Mouse (Mus musculus) liver (tissue): ENCODE results near the gene Tomm40l.

Experiments used
- DNase-seq: peaks from one replicate; pipeline ENCODE4 v3.0.0-alpha.2; 2020; ENCODE audit warnings: mixed read lengths

The Tomm40l gene

DNA sequence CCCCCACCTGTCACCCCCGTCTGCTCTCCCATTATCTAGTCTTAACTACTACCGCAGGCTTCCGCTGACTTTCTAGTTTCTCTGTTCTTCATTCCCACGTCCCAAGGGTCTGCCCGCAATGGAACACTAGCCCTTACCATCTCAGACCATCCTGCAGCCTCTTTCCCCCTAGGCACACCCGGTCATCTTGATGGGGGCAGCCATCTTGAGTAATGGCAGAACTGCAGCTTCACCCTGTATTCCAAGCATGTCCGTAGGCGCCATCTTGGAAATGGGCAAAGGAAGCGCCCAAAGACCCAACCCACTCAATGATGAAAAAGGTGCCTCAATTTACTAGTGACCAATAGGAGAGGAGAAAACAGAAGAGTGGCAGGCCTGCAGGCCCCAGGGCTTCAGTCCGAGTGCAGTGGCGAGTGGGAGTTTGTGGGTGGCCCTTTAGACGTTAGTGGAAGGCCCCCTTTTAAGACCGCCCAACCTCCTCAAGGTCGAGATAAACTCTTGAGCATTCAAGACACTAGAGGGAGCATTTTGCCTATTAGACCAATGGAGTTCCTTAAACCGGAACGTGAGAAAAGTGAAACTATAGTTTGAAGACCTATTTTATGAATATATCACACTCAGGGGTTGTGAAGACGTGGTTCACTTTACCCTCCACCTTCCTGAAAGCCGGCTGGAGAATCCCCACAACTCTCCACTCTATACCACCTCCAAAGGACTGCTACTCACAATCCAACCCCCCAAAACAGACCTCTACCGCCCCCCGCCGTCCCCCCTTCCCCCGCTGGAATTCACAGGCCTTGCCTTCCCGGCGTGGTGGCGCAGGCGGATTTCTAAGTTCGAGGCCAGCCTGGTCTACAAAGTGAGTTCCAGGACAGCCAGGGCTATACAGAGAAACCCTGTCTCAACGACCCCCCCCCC, at the start of gene Tomm40l:
Tomm40l (minus strand) TSS at position 277 of the 918 bp plus-strand sequence.
- peak; percentile 93 for DNase-seq

DNA sequence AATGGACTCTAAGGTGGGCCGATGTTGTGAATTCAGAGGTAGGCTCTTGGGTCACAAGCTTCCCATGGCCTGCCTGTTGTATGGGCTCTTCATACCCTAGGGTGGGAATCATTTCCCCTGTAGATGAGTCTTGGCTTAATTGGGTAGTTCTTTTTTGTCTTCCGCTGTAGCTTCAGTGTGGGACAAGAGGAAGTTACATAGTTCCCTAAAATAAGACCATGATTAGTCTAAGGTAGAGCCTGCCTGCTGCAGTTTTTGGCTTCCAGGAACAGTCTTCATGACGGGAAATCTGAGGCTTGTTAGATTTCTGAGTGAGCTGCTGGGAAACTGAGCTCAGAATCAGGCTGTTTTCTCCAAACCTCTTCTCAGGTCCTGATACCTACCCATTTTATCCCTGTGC, 49.8 kb upstream of the Tomm40l start:
- DNase-seq, result no peak

DNA sequence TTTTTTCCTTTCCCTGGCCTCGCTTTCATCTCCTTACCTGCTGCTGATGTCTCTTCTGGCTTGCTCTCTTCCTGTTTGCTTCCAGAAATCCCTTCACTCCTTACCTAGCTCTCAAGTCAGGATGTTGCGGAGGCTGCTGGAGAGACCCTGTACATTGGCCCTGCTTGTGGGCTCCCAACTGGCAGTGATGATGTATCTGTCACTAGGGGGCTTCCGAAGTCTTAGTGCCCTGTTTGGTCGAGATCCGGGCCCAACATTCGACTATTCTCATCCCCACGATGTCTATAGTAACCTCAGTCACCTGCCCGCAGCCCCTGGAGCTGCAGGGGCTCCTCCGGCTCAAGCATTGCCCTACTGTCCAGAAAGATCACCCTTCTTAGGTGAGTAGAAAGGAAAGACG, 49.3 kb upstream of the Tomm40l start:
- DNase-seq, result no peak

DNA sequence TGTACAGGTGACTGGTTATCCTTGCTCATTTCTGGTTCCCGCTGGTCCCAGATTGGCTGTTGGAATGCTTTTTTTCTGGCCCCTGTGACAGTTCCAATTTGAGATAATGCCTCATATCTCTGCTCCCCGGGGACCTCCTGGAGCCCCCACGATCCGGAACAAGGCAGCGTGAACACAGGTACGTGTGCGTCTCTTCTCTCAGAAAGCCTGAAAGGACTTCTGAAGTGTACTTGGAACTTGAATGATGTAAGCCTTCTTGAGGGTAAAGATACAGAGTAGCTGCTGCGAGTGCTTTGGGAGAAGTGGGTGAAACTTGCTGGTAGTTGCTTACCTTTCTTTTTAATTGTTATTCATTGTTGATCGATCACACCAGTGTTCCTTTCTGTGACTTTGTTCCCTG, 48.9 kb upstream of the Tomm40l start:
- peak; percentile 46 for DNase-seq

DNA sequence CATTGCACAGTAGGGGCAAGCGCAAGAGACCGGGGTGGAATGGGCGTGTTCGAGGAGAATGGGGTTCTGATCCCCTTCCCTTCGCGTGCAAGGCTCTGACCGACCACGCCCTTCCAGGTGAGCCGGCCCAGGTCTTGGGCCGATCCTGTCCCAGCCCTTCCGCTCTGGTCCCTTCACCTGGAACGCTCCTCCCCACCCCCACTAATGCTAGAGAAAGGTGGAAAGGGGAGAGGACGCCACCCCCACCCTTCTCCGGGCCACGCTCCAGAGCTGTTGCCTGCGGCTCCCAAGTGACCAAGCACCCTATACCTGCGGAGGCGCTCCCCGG, 48.2 kb upstream of the Tomm40l start:
- peak; percentile 68 for DNase-seq

DNA sequence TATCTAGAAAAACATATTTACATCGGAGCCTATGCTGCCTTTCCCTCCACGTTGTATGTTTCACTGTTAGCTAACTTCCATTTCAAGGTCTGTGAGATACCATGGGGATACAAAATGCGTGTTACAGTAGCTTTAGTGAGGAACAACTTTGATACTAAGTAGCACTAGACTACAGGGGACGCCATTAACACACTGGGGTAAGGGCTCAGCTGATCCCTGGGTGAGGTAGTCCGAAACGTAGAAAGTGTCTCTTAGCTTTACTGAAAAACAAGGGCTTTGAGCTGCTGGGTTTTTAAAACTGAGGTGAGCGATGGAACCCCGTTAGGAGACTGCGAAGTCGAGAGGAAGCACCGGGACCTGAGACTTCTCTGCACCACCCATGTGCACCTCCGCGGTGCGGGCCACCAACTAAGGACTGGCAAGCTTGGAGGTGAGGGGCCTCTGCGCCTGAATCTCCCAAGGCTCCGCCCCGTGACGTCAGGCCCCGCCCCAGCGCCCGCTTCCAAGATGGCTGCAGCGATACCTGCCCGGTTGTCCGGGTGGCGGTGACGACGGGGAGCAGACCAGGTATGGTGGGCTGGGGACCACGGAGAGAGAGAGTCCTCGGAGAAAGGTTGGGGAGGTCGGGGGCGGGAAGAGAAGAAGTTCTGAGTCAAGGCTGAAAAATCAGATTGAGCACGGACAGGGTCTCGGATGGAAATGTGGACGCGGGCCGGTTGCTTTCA, 47.7 kb upstream of the Tomm40l start, which contains the start of gene B4galt3:
B4galt3 (plus strand) TSS at position 481 of the 725 bp plus-strand sequence.
- peak; percentile 99 for DNase-seq

DNA sequence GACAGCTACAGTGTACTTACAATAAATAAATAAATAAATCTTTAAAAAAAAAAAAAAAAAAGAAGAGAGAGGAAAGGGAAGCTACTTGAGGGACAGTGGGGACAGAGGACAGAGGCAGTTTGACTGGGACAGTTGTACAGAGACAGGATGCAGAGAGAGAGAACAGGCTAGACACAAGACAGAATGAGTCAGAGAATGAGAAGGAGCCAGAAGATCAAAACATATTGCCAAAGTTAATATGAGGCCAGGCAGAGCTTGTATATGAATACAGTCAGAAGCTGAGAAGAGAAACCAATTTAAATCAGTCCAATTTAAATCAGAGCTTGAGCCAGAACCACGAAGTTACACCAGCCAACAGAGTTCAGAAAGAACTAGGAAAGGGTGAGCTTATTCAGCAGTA, 46.0 kb upstream of the Tomm40l start:
- no peak for DNase-seq

DNA sequence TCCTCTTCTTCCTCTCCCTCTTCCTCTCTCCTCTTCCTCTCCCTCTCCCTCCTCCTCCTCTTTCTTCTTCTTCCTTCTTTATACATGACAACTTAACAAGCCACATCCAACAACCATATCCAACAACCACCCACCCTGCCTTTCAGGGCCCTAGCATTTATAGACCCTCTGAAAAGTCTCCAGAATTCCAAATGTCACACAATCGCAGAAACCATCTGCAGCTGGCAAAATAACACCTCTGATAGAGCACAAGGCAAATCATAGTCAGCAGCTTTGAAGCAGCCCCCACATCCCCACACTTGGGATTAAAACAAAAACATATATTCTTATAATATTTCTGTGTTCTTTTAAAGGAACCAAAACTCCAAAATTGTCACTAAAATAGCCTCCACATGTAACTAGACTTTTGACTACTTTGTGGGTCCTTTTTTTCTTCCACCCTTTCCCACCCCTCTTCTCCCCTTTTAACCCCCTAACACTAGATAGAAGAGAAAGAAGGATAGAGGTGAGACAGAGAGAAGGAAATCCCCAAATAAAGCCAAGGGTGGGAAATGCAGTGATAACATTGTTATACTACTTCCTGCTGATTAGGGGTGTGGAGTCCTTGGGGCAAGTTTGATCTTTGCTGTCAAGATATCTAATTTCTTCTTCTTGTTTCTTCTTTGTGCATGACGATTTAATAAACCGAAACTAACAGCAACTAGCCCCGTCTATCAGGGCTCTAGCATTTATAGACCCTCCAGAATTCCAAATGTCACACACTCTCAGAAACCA, 43.8 kb upstream of the Tomm40l start:
- no peak for DNase-seq

DNA sequence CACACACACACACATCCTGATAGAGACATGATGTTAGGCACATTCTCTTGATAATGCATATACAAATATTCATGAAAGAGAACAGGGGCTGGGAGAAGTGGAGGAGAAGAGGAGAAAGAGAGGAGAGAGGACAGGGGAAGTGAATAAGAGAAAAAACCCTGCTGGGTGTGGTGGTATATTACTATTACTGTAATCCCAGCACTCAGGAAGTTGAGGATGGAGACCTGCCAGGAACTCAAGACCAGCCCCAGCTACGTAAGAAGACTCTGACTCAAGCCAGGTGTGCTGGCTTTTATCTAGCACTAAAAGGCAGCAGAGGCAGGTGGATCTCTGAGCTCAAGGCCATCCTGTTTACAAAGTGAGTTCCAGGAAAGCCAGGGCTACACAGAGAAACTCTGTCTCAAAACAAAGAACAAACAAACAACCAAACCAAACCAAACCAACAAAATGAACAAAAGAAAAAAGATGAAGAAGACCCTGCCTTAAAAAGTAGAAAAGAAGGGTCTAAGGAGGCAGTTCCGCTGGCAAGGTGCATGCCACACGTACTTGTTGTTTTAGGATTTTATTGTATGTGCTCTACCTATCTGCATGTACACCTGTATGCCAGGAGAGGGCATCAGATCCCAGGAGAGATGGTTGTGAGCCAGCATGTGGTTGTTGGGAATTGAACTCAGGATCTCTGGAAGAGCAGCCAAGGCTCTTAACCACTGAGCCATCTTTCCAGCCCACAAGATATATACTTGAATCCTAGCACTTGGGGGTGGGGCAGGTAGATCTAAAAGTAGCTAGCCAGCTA, 41.5 kb upstream of the Tomm40l start:
- no peak for DNase-seq

DNA sequence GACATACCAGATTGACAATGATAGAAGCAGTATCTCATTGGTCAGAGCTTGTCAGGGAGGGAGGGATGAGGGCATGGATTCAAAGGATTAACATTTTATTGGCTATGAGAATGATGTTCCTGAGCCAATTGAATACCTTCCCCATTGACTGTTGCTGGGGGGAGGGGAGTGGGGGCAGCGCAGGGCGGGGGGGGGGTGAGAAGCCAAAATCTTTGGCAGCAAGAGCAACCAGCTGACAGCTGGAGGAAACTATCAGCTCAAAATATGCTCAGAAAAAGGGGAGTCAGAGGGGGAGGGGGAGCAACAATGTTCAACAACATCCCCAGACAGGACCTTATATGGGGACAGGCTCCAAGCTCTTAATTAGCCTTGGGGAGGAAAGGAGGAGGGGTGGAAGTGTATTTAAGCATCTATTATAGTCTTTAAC, 40.9 kb upstream of the Tomm40l start:
- DNase-seq, result peak; percentile 41

DNA sequence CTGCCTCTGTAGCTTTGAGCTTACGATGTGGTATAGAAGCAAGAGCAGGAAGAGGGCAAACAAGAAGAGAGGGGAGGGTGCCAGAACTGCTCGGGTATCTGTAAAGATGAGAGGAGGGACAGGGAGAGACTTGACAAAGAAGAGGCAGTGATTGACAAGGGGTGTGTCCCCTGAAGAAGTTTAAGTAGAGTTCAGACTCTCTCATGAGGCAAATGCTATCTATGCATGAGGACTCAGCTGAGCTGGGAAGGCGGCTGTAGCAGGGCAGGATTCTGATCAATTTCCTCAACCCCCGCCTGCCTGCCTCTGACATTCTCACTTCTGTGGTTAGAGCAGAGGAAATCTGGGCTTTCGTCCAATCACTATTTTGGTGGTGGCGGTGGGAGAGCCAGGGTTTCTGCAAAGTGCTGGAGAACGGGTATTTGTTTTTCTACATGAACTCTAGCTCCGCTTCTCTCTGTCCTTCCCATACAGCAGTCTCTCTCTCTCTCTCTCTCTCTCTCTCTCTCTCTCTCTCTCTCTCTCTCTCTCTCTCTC, 40.3 kb upstream of the Tomm40l start:
- DNase-seq, result peak; percentile 52

DNA sequence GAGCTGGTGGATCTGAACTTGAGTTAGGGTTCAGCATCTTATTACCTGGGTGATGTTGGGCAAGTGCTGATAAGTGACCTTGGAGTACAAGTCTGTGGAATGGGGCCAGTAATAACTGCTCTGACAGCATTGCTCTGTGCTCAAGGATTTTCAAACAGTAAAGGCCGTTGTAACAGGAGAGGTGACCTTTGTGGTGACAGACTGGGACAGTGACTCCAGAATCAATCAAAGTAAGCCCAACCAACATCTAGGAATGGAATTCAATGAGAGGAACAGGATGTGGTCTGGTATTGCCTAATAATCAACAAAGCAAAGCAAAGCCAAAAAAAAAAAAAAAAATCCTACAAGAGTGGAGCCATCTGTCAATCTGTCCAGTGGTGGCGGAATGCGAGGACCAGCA, 38.0 kb upstream of the Tomm40l start:
- no peak for DNase-seq

DNA sequence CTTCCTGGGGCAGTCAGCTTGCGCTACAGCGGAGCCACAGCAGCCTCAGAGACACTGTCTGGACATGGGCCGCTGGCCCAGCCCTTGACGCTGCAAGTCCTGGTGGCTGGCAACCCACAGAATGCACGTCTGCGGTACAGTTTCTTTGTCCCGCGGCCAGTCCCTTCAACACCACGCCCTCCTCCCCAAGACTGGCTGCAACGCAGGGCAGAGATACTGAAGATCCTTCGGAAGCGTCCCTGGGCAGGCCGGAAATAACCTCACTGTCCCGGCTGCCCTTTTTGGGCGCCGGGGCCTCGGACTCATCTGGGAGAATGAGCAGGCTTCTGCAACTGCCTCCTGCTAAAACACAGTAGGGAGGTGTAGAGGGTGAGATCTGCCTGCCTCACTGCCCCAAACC, 36.6 kb upstream of the Tomm40l start:
- DNase-seq, result no peak

DNA sequence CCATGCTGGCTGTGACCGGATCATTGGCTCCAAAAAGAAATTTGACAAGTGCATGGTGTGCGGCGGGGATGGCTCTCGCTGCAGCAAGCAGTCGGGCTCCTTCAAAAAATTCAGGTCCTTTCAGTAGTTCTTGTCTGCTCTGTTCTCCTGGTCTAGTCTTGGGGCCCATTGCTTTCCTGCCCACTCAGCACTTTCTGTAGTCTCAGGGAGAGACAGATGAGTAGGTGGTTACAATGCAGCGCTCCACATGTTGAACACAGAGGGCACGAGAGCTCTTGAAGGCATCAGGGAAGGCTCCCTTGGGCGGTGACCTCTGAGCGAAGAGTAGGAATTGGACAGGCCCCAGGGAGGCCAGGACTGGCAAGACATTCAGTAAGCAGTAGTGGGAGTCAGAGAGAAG, 35.5 kb upstream of the Tomm40l start:
- no peak for DNase-seq

DNA sequence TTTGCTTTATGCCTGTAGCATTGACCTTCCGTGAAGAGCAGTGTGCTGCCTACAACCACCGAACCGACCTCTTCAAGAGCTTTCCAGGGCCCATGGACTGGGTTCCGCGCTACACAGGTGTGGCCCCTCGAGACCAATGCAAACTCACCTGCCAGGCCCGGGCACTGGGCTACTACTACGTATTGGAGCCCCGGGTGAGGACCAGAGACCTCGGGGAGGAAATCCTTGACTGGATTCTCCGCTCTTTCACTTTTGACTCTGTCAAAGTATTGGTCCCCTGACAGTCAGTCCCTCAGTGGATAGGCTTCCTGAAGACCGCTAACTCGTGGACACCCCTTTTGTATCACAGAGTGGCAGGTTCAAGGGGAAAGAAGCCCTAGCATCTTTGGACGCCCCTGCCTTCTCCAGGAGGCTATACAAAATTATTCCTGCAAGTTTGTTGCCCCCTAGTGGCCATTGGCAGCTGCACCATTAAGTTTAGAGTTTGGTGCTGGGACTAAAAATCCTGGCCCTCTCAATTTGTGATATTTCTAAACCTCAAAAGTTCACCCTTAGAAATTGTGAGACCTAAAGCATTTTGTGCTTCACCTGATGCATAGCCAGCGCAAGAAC, 34.7 kb upstream of the Tomm40l start:
- peak; percentile 75 for DNase-seq

DNA sequence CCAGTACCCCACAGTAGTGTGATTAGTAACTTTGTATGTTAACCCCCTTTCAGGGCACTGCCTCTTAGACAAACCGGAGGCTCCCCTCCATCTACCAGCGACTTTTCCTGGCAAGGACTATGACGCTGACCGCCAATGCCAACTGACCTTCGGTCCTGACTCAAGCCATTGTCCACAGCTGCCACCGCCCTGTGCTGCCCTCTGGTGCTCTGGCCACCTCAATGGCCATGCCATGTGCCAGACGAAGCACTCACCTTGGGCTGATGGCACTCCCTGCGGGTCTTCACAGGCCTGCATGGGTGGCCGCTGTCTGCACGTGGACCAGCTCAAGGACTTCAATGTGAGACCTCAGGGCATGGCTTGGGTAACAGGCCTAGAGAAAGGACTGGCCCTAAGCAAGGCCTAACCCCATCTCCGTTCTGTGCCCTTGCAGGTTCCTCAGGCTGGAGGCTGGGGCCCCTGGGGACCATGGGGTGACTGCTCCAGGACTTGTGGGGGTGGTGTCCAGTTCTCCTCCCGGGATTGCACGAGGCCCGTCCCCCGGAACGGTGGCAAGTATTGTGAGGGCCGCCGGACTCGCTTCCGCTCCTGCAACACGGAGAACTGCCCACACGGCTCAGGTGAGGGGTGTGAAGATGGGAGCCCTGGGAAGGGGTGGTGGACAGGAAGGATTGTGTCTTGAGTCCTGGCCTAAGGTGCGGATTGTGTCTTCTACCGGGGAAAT, 33.9 kb upstream of the Tomm40l start:
- no peak for DNase-seq

DNA sequence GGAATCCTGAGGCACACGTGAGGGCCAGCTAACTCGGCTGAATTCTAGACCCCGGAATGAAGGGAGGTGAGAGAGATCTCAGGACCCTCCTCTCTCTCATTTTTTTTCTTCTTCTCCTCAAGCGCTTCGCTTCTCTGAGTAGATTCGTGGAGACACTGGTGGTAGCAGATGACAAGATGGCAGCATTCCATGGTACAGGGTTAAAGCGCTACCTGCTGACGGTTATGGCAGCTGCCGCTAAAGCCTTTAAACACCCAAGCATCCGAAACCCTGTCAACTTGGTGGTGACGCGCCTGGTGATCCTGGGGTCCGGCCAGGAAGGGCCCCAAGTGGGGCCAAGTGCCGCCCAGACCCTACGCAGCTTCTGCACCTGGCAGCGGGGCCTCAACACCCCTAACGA, 30.1 kb upstream of the Tomm40l start:
- peak; percentile 3 for DNase-seq

DNA sequence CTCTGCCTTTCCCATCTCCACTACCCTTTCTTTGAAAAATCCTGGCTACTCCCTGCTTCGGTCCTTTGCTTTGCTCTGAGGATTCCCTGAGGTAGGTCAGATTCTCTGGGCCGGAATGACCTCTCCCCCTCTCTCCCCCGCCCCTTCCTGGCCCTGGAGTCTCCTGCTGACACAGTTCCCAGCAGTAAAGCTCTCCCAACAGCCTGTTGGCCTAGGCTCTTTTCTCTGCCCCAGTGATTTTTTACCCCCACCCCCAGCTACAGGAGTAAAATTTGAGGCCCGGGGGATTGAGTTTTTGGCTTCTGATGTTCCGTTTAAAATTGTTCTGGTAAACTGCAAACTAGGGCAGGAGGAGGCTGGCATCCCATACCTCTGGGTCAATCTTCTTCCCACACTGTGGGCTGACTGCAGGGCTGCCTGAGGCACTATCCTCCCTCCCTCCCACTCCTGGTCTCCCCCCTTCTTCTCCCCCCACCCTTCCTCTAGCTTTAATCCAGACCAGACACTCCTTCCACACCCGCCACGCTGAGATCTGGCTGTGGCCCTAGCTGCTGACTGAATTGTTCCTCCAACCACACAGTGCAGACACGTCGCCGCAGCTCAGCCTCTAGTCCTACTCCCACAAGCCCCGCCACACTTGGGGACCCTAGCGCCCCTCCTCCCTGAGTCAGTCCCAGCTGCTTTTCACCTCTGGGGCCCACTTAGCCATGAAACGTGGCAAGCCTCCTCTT, 29.4 kb upstream of the Tomm40l start:
- no peak for DNase-seq

DNA sequence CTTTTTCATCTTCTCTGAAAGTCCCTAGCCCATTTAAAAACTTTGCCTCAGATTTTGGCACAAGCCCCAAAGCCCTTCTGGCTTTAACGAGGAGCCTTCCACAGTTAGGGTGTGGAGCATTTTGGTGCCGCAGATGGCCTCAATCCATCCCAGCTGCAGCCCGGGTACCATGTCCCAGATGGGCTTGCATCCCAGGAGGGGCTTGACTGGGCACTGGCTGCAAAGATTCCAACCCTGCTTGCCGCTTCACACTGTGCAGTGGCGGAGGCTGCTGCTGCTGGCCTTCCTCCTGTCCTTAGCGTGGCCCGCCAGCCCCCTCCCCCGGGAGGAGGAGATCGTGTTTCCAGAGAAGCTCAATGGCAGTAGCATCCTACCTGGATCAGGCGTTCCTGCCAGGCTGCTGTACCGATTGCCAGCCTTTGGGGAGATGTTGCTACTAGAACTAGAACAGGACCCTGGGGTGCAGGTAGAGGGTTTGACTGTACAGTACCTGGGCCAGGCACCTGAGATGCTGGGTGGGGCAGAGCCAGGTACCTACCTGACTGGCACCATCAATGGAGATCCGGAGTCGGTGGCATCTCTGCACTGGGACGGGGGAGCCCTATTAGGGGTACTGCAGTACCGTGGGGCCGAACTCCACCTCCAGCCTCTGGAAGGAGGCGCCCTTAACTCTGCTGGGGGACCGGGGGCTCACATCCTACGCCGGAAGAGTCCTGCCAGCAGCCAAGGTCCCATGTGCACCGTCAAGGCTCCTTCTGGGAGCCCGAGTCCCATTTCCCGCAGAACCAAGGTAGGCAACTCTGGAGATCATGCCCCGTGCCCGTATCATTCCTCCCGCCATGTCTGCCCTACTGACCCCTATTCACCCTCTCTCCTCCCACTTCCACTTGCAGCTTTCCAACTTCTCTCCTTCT, 28.6 kb upstream of the Tomm40l start, which contains the start of gene Ndufs2:
Ndufs2 (minus strand) TSS at position 709 of the 914 bp plus-strand sequence.
- DNase-seq, result no peak
